Mouse (Mus musculus) heart, postnatal 0 days (tissue): ENCODE results near the gene Pitpnm1.

Experiments used
- CTCF ChIP-seq: IDR thresholded peaks from 2 replicates; pipeline ENCODE4 v1.5.1; 2016; ENCODE audit warnings: antibody characterized with exemption, control low read depth, low read depth
- EP300 ChIP-seq: IDR thresholded peaks from 2 replicates; pipeline ENCODE4 v1.6.1; 2016; ENCODE audit warnings: antibody characterized with exemption, low read depth

- TF ChIP-seq CTCF: no peak
- no peak for TF ChIP-seq EP300
These were observed 55.6 kb downstream of the Pitpnm1 start for GRCm38 (mm10) chr19:4155223-4156072.
